Mouse (Mus musculus): ENCODE measurements around the gene Gm49396. TPM values are rescaled to one million over a fixed set of nuclear protein-coding genes. Genes with fewer than 3 reads are reported as not detected.

The Gm49396 gene
- total RNA-seq (2023): 9.2 to 12.8 TPM (median 11.8 TPM) in 4 replicates

DNA sequence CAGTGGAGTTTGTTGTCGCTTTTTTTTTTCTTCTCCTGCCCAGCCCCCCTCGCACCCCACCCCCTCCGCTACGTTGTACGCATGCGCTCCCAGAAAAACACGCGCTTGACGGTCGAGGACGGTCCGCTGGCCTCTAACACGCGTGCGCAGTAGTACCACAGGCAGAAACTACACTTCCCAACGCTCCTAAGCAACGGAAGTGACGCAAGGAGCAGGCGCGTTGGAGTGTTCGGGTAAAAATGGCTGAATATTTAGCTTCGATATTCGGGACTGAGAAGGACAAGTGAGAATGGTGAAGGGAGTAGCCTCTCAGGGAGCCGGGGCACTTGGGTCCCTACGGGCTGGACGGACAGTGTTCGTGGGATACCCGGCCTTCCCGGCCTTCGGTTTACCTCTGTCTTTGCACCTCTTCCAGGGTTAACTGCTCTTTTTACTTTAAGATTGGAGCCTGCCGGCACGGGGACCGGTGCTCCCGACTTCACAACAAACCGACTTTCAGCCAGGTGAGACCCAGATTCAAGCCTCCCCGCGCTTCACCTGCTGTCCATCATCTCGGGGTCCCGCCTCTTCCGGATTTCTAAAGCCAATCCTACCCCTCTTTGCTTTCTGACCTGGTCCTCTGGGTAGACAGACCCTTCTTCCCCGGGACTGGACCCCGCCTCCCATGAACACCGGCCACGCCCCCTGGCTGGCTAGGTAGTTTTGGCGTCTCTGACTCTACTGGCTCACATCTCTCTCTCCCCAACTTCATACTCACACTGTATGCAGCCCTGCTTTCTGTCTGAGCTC is at the start of gene Gm49396, which contains the start of the genes U2af1l4 and Psenen:
Gm49396 (plus strand) TSS at position 228 of the 789 bp plus-strand sequence.
U2af1l4 (plus strand) TSS at position 185 of the 789 bp plus-strand sequence.
Psenen (minus strand) TSS at position 511 of the 789 bp plus-strand sequence.

DNA sequence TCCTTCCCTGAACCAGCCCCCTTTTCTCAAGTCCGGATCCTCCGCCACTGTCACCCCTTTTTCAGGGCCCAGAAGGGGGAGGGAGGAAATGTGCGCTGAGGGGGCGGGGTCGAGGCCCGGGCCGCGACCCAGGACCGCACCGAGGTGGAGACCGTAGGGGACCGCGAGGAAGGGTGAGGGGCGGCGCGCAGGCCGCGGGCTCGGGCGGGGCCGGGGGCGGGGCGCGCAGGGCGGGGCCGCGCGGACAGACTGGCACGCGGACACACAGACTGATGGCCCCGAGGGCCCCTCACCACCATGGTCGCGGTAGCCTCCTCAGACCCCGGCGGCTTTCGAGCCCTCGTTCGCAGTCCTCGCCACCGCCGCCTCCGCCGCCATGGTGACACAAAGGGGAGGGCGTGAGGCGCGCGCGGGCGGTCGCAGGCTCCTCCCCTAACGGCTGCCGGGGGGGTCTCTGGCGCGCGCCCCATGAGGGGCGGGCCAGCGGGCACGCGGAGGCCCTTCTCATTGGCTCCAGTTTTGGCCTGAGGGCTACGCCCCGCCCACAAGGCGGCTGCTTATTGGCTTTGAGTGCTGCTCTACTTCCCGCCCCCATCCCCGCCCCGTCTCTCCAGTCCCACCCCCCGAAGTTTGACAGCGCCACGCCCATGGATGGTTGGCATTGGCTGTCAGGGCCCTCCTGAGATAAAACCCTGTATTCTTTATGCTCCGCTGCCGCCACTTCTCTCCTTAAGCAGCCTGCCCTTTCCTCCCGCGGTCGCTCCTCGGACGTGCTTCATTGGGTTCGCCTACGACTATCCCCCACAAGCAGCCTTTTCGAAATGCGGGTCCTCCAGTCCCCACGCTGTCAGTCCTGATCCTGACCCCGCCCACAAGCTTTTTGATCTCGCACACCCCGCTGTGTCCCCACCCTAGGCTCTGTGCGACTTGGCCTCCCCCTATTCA is 28.2 kb upstream of the Gm49396 start, which contains the start of gene Arhgap33:
Arhgap33 (minus strand) TSS at position 428 of the 945 bp plus-strand sequence.

DNA sequence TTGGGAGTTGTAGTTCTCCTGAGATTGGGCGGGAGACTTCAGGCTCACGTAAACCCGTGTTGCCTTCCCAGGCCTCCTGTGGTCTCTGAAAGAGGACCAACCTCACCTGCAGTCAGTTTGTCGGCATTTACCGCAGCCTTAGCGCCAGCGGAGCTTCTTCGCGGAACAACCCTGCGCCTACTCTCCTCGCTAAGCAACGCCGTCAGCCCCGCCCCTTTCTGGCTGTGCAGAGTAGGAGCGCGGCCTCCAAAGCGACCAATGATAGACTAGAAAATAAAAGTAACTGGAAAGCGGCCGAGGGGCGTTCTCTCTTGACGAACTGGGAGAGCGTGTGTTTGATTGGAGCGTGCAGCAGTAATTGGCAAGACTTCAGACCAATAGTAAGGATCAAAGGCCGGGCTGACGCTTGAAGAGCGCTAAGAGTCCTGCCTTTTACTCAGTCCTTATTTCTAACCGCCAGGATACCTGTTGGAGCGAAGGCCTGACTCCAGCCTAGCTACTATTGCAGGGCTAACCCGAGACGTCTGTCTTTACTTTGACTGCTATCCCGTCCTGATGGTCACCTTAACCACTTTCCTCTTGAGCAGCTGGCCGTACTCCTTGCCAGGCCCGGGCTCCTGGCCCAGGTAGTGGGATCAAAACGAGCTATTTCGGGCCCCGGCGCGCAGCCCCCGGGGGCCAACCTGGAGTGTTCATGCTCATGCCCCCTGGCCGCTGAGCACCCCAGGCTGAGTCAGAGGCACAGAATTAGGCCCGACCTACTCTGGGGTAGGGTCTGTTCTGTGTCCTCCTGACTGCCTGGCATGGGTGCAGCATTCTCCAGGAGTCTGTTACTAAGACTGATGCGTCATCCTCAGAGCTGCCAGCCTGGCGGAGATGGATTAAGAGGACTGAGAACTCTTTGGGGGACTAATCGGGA is 10.8 kb upstream of the Gm49396 start, which contains the start of the genes Hspb6 and Proser3:
Hspb6 (plus strand) TSS at position 77 of the 919 bp plus-strand sequence.
Proser3 (minus strand) TSS at position 198 of the 919 bp plus-strand sequence.

DNA sequence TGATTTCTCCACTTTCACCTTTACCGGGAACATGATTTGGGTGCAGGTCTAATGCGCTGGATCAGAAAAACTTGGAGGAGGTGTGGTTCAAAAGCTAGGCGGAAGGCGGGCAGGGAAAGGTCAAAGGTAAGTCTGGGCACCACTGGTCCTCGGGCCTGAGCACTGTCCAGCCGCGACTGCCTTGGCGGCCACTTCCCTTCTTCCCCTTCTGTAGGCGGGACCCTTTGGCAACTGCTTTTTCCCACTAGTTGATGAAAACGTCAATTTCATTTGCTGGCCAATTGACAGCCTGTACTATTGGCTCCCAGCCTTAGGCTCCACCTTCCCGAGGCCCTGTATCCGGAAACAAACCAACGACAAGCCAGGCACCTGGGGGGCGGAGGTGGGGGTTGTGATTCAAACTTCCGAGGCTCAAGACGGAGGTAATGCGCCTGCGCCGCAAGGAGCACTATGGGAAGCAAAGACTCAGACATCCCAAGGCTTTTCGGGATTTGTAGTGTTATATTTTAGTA is 3.6 kb upstream of the Gm49396 start, which contains the start of gene Lin37:
Lin37 (minus strand) TSS at position 396 of the 512 bp plus-strand sequence.

DNA sequence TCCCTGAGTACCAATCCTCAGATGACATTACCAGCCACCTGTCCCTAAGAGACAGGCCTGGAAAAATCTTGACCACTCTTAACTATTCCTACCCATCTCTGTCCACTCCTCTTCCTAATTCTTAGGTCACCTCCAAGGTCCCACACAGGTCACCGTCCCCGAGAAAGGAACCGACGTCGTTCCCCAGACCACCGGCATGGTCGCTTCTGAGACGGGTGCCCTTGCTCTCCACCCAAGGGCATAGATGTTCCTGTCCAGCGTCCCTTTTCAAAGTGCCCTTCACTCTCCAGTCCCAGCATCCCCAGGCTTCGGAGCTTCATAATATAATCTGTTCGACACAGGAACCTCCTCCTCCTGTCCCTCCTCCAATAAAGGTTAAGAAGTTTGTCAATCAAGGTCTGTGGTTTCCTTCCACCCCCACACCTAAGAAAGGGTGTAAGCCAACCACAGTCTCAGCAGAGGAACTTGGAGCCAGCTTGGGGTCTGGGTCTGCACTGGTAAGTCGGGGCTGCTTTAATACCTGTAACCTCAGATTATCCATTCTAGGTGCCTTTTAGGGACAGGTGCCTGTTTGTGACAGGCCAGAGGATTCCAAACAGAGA is 1.9 kb downstream of the Gm49396 start, which contains the start of gene Igflr1:
Igflr1 (plus strand) TSS at position 458 of the 602 bp plus-strand sequence.

DNA sequence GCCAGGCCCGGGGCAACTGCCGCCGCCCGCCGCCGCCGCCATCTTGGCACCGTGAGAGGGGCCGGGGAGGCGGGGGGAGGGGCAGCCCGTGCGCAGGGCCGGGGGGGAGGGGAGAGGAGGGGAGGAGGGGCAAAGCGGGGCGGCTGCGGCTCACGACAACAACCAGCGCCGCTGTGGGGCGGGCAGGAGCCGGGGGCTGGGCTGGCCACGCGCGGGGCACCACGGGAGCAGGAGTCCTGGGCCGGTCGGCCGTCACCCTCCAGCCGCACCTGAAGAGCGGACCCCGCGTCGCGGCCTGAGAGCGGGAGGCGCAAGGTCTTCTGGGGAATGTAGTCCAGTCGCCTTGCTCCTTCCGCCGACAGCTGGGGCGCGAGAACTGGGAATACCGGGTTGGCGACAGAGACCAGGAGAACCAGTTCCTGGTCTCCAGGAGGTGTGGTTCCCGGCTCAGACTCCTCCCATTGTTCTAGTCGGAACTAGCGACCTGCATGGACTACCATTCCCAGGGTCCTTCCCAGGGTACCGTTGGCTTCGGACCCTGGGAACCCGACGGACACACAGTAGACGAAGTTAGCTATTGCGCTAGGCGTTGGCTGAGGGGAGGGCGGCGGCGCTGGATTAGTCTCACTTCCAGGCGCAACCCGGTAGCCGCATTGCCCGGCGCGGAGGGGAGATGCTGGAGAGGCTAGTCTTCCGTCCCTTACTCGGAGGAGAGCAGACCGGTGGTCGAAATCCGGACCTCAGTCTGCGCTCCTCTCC is 25.7 kb downstream of the Gm49396 start, which contains the start of gene Kmt2b:
Kmt2b (minus strand) TSS at position 51 of the 759 bp plus-strand sequence.

DNA sequence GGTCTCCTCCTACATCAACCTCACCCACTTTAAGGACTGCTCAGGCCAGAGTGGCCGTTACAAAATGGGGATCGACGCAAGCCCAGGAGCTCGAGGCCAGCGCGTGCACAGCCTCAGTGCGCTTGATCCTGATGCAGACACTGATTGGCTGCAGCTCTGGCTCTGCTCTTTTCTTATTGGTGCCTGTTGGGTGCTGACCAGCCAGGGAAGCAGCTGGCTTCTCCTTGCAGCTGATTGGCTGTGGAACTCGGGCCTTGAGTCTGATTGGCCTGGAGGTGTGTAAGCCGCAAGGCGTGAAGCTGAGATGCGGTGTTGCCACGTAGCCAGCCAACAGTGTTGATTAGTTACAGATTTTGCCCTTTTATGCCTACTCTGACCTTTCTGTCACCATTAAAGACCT is 35.6 kb downstream of the Gm49396 start, which contains the start of gene Zbtb32:
Zbtb32 (minus strand) TSS at position 124 of the 400 bp plus-strand sequence.

DNA sequence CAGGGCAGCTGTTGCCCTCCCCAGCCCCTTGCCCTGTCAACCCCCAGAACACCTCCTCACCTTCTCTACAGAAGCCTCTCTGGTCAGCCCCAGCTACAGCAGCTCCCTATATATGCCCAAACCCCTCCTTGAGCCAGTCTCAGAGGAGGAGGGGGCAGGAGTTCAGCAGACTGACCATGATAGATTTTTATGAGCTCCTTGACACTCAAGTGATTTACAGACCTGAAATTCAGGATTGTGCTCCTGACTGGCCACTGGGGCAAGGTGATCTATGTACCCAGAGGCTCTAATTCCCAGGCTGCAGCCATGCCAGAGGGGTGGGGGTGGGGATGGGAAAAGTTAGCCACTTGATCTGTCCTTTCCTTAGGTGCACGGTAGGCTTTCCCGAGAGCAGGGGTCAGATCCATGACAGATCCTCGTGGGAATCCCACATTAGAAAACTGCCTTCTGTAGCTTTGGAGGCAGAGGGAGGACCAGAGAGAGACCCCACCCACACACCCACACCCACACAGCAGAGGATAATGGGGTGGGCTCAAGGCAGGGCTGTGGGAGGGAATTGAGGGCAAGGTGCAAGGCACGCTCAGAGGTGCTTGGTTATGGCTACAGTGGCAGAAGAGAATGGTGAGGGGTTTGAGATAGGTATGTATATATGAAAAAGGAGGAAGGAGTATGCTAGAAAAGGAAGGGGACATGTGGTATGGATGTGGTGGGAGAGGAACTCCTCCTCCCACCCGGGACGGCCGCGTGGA is 49.7 kb downstream of the Gm49396 start, which contains the start of gene Upk1a:
Upk1a (minus strand) TSS at position 194 of the 749 bp plus-strand sequence.

Other genes with a start within 250 kb of the Gm49396 start
- 3.5 to 6.6 TPM (median 5.7 TPM) in 4 replicates for gene Syne4, start 248.5 kb upstream of the Gm49396 start, total RNA-seq (2023)
- gene E130208F15Rik, start 241.6 kb upstream of the Gm49396 start, total RNA-seq (2023): 4.5 to 5.6 TPM (median 5.1 TPM) in 4 replicates
- gene Sdhaf1, start 239.4 kb upstream of the Gm49396 start, total RNA-seq (2023): 17.4 to 20.4 TPM (median 17.5 TPM) in 4 replicates
- gene Lrfn3, start 200.6 kb upstream of the Gm49396 start, total RNA-seq (2023): not detected in 4 replicates
- gene Tyrobp, start 149.6 kb upstream of the Gm49396 start, total RNA-seq (2023): 63.3 to 80.1 TPM (median 74.7 TPM) in 4 replicates
- 34.8 to 42.0 TPM (median 39.2 TPM) in 4 replicates for gene Hcst, start 143.5 kb upstream of the Gm49396 start, total RNA-seq (2023)
- gene Nfkbid, start 141.6 kb upstream of the Gm49396 start, total RNA-seq (2023): 332 to 428 TPM (median 371 TPM) in 4 replicates
- 0.22 TPM in 1 of 4 replicates, not detected in the others for gene Aplp1, start 117.8 kb upstream of the Gm49396 start, total RNA-seq (2023)
- not detected in 4 replicates for gene Kirrel2, start 105.7 kb upstream of the Gm49396 start, total RNA-seq (2023)
- not detected in 4 replicates for gene Nphs1, start 105.0 kb upstream of the Gm49396 start, total RNA-seq (2023)
- not detected in 4 replicates for gene Prodh2, start 69.7 kb upstream of the Gm49396 start, total RNA-seq (2023)
- 14.2 to 18.7 TPM (median 16.3 TPM) in 4 replicates for gene Arhgap33, start 28.3 kb upstream of the Gm49396 start, total RNA-seq (2023)
- gene Hspb6, start 11.2 kb upstream of the Gm49396 start, total RNA-seq (2023): 2.2 to 3.1 TPM (median 2.7 TPM) in 4 replicates
- 10.2 to 18.1 TPM (median 13.6 TPM) in 4 replicates for gene Proser3, start 11.0 kb upstream of the Gm49396 start, total RNA-seq (2023)
- 38.9 to 50.0 TPM (median 41.5 TPM) in 4 replicates for gene Lin37, start 3.5 kb upstream of the Gm49396 start, total RNA-seq (2023)
- 106 to 140 TPM (median 111 TPM) in 4 replicates for gene U2af1l4, start within 50 bp of the Gm49396 start, total RNA-seq (2023)
- gene Psenen, start 283 bp downstream of the Gm49396 start, total RNA-seq (2023): 135 to 152 TPM (median 138 TPM) in 4 replicates
- 5.6 to 11.7 TPM (median 8.2 TPM) in 4 replicates for gene Igflr1, start 2.1 kb downstream of the Gm49396 start, total RNA-seq (2023)
- 104 to 116 TPM (median 108 TPM) in 4 replicates for gene Kmt2b, start 25.4 kb downstream of the Gm49396 start, total RNA-seq (2023)
- 0.82 to 1.9 TPM (median 1.6 TPM) in 4 replicates for gene Zbtb32, start 35.6 kb downstream of the Gm49396 start, total RNA-seq (2023)
- 0.70 TPM in 1 of 4 replicates, not detected in the others for gene Upk1a, start 49.5 kb downstream of the Gm49396 start, total RNA-seq (2023)
- 177 to 214 TPM (median 201 TPM) in 4 replicates for gene Cox6b1, start 62.8 kb downstream of the Gm49396 start, total RNA-seq (2023)
- not detected in 4 replicates for gene Etv2, start 72.5 kb downstream of the Gm49396 start, total RNA-seq (2023)
- gene Rbm42, start 87.0 kb downstream of the Gm49396 start, total RNA-seq (2023): 87.7 to 100 TPM (median 92.3 TPM) in 4 replicates
- gene Haus5, start 101.7 kb downstream of the Gm49396 start, total RNA-seq (2023): 56.1 to 64.2 TPM (median 59.9 TPM) in 4 replicates
- not detected in 4 replicates for gene Pmis2, start 108.3 kb downstream of the Gm49396 start, total RNA-seq (2023)
- not detected in 4 replicates for gene 2200002J24Rik, start 135.6 kb downstream of the Gm49396 start, total RNA-seq (2023)
- gene Atp4a, start 148.9 kb downstream of the Gm49396 start, total RNA-seq (2023): 0.85 to 3.1 TPM in 2 of 4 replicates, not detected in the others
- gene Tmem147, start 166.2 kb downstream of the Gm49396 start, total RNA-seq (2023): 34.4 to 45.7 TPM (median 41.2 TPM) in 4 replicates
- not detected in 4 replicates for gene Gapdhs, start 180.3 kb downstream of the Gm49396 start, total RNA-seq (2023)
- 2.3 to 5.4 TPM (median 3.3 TPM) in 4 replicates for gene Sbsn, start 188.1 kb downstream of the Gm49396 start, total RNA-seq (2023)
- not detected in 4 replicates for gene Dmkn, start 200.4 kb downstream of the Gm49396 start, total RNA-seq (2023)
- not detected in 4 replicates for gene Krtdap, start 224.6 kb downstream of the Gm49396 start, total RNA-seq (2023)